Mouse (Mus musculus) cerebellum, adult 11 months (tissue): Measurements from ENCODE around the gene Kcna7.
"Not testable (repeated sequence)": the region's sequence is repeated elsewhere in the genome, so short reads cannot be mapped to it uniquely, and the experiment has no call there.

Experiments
- DNase-seq: peaks from one replicate; pipeline ENCODE4 v3.0.0; 2022

Kcna7 gene

DNA sequence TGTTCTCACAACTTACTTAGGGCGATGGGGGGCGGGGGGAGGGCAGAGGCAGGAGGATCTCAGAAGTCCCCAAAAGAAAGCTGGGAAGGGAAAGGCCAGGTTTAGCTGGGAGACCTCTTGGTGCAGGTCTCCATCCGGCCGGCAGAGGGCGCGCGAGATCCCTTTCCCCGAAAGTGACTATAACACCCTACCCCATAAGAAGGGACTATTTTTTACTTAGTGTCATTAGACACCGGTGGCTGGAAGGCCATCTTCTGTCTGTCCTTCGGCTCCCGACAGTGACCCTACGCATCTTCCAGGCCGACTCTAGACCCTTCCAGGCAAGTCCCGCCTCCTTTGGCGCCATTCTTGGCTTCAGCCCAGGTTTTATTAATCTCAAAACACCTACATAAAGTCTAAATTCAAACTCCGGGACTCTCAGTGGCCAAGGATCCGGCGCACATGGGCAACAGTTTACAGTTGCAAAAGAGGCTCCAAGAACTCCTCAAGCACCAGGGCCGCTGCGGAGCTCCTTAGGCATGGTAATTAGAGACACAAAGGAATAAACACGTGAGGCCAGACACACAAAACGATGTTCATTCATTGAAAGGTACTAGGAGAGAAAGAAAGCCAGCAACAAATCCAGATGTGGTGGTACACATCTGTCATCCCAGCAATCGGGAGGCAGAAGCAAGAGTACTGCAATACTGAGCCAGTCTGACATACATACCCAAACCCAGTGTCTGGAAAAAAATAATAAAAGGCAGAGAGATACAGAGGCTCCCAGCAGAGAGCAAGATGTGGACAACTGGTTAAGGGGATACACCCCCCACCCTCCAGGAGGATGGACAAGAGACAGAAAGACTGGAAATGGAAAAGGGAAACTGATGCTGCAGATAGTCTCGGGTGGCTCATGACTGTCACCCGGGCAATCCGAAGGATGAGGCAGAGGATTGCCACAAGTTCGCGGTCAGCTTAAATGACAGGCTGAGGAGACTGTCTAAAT is at the start of gene Kcna7:
Gene Kcna7, plus strand, starts transcription at position 563 of the 985 bp plus-strand sequence.
- peak; percentile 58 for DNase-seq

DNA sequence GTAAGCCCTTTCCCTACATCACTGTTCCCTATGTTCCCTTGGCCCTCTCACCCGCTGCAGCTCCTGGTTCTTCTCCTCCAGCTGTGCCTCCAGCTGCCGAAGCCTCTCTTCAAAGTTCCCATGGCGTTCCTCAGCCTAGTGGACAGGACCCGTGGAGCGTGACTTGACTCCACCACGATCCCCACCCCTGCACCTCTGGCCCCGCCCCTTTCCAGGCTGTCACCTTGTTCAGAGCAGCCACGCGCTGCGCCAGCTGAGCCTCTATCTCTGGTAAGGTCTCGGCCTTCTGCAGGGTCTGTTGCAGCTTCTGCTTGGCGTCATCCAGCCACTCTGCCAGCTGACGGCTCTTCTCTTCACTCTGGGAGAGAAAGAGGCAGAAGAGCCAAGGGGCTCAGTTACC is 49.4 kb upstream of the Kcna7 start:
- DNase-seq, result no peak

DNA sequence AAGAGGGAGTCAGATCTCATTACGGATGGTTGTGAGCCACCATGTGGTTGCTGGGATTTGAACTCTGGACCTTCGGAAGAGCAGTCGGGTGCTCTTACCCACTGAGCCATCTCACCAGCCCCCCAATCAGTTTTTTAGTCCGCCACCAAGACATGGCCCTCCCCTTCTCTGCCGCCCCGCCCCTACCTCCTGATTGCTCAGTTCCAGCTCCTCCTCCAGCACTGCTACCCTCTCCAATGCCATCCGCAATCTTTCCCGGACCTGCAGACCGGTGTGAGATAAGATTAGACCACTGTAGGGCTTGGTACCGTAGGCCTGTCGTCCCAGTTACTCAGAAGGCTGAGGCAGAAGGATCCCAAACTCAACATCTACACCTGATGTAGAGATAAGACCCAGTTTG is 46.4 kb upstream of the Kcna7 start:
- DNase-seq, result not testable (repeated sequence)

DNA sequence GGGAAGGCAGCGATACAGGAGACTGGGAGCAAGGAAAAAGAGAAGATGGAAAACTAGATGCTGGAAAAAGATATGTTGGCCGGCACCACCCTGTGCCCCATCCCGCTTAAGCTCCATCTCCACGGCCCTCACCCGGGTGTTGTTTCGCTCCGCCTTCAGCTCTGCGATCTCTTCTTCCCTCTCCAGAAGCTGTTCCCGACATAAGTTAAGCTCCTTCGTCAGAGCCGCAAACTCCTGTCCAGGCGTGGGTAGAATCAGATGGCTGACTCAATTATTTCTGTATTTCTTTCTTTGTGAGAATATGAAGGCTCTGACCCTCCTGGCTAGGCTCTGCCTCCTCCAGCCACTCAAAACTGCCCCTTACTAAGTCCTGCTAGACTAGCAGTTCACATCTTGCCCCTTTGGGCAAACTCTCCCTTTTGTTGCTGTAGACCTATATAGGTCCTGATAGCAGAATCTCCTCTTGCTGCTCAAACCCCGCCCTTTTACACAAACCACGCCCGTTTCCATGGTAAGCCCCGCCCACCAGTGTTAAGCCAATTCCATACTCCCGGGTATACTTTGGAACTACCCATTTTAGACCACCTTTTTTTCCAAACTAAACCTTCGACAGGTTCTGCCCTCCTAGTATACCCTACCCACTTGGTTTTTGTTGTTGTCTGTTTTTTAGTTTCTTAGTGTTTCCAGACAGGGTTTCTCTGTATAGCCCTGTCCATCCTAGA is 44.9 kb upstream of the Kcna7 start:
- no peak for DNase-seq

DNA sequence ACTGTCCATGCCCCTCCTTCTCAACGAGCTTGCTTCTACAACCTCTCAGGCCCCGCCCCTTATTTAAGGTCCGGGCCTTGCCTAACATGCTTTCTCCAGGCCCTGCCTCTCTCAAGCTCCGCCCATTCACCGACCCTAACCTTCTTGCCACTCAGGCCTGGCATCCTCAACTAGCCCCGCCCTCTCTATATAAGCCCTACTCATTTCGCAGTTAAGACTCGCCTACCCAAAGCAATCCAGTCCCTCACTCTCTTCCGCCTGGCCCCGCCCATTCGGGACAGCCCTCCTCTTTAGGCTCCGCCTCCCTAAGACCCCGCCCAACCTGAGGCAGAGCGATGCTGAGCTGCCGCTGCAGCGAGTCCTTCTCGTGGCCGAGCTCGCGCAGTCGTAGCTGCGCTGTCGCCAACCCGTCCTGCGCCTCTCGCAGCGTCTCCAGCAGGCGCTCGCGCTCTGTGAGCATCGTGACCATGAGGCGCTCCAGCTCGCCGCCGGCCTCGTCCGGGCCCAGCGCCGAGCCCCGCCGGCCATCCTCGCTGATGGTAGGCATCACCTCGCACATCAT is 44.1 kb upstream of the Kcna7 start:
- DNase-seq, result peak; percentile 90

DNA sequence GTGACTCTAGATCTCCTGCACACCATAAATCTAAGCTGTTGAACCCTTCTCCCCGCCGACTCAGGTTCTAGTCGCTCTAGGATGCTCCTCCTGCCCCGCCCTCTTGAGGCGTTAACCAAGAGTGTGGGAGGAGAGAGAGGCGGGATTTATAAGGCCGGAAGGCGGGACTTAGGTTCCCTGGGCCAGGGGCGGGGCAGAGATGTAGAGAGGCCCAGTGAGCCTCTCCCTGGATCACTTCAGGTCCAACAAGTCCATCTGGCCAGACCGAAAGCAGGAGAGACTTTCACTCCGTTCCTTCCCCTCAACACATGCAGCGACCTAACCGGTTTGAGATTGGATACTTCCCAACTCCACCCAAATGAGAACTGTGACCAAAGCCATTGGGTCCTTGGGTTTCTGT is 42.7 kb upstream of the Kcna7 start:
- DNase-seq, result peak; percentile 81

DNA sequence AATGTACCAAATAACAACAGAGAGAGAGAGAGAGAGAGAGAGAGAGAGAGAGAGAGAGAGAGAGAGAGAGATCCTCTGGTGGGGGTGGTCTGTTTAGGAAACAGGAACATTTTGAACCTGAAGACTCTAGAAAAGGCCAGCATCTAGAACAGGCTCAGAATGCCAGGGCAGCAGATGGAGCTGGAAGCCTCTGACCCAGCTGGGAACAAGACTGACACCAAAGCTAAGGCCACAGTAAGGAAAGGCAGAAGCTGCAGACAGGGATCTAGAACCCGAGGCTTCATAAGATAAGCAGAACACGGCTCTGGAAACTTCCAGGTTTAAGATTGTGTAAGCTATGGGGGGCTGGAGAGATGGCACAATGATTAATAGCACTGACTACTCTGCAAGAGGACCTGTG is 41.5 kb upstream of the Kcna7 start:
- no peak for DNase-seq

DNA sequence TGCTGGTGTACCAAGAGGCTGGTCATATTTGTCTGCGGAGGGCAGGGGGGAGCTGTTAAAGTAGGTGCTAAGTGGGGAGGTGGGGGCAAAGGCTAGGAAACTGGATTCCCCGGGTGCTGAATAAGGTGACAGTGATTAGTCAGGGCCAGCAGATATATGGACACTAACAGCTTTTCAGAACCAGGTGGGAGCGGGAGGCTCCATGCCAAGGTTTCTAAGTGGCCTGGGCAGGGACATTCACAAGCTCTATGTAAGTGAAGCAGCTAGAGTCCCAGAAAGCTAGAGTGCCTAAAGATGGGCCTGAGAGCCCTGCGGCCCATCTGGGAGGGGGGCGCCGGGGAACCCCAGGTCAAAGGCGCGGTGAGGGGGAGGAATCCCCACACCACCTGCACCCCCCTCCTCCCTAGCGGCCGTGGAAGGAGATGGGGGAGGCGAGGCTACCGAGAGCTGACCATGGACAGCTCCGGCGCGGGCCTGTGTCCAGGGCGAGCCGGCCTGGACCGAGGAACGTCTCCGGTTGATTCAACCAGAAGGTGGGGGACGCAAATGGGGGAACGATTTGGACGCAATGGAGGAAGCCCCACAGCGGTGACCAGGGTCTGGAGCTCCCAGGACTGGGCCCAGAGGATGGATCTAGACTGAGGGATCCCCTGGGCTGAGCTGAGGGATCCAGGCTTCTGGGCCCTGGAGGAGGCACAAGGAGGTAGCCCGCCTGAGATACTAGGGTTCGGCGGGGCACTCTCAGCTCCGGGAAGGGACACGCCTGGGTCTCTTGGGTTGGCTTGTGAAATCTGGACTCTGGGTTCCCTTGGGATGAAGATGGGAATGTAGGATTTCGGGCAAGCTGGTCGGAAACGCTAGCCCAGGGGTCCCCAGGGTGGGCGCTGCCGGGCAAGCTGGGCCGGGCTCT is 39.5 kb upstream of the Kcna7 start:
- peak; percentile 69 for DNase-seq

DNA sequence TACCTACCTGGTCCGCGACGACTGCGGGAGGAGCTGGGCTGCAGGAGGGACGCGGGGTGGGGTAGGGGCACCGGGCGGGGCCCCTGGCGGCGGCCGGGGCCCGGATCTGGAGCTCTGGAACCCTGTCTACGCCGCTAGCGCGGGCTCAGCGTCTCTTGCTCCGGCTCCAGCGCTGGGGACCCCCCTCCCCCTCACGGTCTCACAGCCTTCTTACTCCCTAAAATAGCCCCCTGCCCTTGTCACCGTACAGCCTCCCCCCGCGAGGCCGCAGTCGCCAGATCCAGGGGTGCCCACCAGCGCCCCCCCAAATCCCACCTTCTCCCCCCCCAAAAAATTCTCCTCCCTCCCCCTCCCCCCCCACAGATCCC is 38.8 kb upstream of the Kcna7 start, which contains the start of gene Ppfia3:
Gene Ppfia3, minus strand, starts transcription at position 368 of the 368 bp plus-strand sequence.
- DNase-seq, result no peak

DNA sequence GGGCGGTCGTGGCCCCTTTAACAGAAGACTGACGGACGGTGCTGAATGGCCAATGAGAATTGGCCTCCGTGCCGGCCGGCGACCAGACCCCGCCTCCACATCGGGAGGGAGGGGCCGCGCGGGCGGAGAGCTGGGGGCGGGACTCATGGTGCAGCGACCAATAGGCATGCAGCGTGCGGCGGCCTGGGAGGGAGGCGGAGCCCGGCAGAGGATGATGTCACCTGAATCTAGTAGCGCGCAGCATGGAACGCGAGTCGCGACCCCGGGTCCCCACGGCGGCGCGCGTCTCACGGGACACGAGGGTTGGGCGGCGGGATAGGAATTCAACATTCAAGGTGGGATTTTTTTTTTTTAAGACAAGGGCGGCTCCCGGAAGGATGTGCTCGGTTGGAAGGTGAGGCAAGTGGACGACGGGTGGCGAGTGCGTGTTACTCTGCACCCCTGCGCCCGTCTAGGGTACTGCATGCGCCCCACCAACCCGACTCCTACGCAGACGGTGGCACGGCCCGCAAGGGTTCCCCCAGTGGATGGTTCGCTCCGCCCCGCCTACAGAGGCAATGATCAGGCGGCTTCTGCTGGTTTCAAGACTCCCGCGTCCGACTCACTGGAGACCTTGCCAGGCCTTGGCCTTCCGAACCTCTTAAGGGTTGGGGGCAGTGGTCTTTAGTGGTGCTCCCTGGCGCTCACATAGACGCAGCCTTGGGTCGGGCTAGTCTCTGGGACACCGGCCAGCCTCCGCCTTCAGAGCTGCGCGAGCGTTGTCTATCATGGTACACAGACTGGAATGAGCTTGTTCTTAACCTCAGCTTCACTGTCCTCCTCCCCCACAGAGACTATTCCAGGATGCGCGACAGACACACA is 38.2 kb upstream of the Kcna7 start:
- peak; percentile 99 for DNase-seq

DNA sequence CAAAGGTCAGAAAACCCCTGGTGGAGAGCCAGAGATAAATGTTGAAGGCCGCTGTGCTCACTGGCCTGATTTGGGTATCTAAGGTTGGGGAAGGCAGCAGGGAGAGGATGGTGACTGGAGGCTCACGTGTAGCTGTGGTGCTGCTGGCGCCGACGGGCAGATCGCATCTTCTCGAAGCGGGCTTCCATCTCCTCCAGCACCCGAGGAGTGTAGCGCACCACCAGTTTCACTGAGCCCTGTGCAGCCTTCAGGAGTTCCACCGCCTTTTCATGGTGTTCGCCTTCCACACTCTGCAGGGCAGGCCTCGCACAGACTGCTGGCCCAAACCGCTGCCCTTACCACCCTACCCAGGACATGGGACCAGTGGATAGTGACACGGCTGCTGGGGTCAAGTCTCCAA is 37.3 kb upstream of the Kcna7 start:
- DNase-seq, result no peak

DNA sequence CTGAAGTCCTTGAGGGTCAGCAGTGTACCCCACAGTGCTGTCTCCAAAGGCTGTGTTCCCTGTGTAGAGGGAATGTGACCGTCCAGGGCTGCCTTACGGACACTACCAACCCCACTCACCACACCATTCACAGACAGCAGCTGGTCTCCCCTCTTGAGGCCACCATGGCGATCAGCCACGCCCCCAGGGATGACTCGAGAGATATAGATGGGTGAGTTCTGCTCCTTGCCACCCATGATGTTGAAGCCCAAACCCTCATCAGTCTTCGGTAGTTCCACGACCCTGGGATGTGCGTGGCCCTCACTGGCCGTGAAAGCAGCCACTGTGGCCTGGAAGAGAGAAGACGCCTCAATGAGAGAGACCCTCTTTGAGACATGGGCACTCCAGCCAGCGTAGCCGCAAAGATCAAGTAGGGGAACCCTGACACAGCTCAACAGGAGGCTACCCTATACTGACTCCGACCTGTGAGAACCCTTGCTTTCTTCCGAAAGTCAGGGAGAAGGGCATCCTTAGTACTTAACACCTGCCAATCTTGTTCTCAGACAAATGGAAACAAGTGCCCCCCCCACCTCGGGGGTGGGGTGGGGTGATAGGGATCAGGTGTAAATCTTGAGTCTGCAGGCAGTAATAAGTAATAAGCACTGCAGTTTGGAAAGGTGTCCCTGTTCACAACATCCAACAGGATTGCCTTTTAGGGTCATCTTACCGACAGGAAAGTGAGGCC is 36.3 kb upstream of the Kcna7 start:
- no peak for DNase-seq

DNA sequence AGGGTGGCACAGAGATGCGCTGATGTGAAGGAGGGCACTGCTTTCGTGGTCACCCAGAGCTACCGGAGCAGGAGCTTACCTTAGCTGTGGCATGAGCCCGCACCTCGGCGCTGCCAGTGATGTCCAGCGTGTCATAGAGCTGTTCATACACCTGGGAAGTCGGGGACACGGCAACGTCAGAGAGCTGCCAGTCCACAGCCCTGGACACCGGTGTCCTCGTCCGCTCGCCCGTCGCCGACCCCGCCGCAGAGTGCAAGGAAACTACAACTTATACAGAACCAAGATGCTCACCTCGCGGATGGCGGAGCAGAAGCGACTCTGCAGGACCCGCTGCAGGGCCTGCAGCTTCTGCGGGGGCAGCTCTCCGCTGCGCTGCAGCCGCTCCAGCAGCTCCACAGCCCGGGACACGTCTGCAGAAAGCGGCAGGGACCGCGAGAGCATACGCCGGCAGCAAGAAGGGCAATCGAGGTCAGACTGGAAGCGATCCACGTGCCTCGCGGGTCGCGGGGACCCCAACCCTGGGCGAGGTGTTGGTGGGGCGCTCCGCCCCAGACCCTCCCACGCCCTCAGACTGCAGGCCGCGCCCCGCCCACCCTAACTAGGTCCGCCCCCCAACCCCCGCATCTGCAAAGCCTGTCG is 35.5 kb upstream of the Kcna7 start:
- no peak for DNase-seq

DNA sequence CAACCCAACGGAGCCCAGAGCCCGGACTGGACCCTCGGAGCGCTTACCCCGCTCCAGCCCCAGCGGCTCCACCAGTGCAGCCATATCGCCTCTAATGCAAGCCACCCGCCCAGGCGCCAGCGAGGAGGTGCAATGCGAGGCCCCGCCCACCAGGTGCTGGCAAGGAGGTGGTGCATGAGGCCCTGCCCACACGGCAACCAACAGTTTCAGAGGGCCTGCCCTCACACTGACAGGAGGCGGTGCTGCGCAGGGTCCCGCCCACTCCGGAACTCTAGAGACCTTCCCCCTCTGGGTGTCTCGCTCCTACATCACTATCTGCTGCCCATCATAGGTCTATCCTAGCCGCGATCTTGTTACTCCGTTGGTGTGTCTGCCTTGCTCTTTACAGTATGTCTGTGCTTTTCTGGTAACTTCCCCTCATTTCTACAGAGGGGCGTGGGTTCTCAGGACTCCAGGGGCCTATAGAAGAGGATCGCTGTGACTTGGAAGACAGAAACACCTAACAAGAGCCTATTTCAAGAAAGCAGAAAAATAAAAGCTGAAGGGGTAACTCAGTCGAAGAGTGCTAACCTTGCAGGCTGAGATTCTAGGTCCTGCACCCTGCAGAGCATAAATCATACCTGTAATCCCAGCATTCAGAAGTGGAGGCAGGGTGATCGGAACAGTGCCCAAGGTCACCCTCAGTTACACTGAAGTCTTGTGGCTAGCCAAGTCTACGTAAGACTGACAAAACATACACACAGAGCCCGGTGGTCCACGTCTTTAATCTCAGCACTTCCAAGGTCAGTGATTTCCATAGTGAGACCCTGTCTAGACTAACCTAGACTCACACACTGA is 34.8 kb upstream of the Kcna7 start, which contains the start of gene Lin7b:
Gene Lin7b, minus strand, starts transcription at position 109 of the 837 bp plus-strand sequence.
- peak; percentile 89 for DNase-seq

DNA sequence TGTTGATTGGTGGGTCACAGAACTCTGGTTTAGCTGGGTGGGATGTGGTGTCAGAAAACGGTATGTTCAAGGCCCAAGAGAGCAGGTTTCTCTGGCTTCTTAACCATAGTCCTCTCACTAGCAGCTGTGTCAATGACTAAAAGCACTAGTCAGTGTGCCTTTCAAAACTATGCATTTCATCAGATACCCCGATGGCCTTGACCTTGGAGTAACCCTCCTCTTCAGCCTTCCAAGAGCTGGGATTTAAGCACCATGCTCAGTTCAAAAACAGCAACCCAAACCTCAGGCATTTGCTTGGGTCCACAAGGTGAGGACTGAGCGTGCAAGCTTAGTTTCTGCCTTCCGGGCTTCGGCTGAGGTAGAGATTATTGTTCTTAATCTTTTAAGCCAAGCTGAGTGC is 33.1 kb upstream of the Kcna7 start:
- no peak for DNase-seq

DNA sequence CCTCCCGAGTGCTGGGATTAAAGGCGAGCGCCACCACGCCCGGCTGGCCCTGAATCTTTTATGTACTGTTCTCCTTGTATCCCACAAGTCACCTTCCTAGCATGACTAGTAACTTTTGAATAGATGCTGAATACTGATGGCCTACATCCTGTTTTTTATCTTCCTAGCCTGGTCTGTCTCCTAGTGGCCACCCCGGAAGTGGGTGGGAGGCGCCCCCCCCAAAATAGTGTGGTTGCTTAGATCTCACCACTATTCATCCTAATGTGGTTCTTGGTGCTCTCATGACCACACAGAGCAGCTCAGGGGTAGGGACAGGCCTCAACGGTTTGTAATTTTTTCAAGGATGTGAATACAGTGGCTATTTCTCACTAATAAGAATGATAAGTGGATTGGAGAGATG is 30.8 kb upstream of the Kcna7 start:
- no peak for DNase-seq

DNA sequence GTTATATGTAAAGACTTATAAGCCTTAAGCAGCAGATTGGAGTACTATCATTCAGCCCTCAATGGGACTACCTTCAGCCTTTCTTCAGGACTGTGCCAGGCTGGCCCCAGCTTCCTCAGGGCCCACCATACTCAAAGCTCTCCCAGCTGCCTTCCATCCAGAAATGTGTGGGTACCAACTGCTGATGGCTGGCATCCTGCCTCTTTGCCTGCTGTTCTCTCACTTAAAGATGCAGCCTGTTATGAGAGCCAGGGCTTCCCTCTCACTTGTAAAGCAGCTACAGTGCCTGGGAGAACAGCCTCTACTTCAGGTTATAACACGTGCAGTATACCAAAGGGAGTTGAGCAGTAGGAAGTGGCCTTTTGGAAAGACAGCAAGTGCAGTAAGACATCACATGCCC is 29.4 kb upstream of the Kcna7 start:
- DNase-seq, result no peak

DNA sequence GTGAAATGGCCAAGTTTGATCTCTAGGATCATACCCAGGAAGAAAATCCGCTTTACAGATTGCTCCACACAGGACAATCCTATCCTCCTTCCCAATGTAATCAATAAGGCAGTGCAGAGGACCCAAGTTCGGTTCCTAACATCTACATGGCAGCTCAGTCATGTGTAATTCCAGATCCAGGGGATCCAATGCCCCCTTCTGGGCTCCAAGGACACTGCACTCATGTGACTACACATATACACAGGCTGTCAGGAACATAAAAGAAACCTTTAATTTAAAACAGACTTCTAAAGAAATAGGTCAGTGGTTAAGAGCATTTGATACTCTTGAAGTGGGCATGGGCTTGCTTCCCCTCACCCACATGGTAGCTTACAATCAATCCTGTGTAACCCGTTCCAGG is 19.4 kb upstream of the Kcna7 start:
- DNase-seq, result no peak

DNA sequence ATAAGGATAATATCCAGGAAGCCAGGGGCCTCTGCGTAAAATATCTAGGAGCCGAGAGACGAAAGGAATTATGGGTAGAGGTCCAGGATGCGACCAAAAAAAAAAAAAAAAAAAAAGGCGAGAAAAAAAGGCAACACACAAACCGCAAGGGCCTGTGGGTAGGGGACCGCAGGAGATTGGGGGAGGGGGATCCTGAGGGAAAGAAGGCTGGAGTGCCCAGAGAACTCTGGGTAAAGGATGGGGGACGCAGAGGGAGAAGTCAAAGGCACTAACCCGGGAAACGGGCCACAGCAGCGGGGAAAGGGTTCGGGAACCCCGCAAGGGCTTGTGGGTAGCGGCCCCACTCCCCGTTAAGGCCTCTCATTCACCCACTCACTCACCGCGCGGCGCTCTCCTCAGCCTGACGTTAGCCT is 10.3 kb upstream of the Kcna7 start:
- no peak for DNase-seq
